Mouse (Mus musculus): ENCODE measurements at regions not wholly inside any gene's neighbourhood (a gene's known extent, or its start where the extent isn't known, plus 50 kb on each side); places are given as distances from the start of the nearest gene placed in this dataset.
A peak's percentile ranks its signal among the peaks of the same experiment; 100 is the strongest.

DNA sequence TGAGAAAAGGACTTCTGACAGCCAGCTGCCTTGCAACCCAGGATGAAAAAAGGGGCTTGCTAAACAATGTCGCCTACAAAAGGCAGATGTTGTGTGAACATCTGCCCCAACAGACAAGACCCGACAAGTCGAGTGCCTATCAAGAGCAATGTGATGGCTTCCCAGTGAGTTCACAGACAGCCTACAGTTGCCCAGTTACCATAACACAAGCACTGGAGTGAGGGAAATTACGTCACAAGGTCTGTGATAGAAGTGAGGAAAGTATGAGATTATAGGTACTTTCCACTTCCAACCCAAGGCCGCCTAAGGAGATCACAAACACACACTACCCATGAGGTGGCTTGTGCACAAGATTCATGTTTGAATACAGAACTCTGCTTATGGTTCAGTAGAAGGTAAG, 78.4 kb upstream of the 1700016C15Rik start:
- ATAC-seq (ENCODE audit: poor library complexity, severe bottlenecking): no peak

DNA sequence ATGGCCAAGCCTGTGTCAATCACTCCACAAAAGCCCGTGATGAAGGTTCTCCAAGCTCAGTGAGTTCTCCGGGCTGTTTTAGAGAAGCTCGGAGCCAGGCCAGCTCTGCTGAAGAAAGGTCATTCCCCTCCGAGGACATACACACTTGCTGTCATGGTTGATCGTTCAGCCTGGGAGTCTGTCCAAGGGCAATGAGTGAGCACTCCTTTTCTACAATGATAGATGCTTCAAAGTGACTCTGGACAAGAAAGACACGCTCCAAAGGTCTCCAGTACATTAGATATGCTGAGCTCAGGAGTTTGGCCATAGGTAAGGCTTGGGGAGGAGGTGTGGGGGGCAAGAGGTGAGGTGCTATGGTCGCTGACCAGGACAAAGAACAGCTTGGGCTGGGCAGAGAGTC, 66.5 kb upstream of the 1700016C15Rik start:
- no peak for ATAC-seq (ENCODE audit: poor library complexity, severe bottlenecking)

DNA sequence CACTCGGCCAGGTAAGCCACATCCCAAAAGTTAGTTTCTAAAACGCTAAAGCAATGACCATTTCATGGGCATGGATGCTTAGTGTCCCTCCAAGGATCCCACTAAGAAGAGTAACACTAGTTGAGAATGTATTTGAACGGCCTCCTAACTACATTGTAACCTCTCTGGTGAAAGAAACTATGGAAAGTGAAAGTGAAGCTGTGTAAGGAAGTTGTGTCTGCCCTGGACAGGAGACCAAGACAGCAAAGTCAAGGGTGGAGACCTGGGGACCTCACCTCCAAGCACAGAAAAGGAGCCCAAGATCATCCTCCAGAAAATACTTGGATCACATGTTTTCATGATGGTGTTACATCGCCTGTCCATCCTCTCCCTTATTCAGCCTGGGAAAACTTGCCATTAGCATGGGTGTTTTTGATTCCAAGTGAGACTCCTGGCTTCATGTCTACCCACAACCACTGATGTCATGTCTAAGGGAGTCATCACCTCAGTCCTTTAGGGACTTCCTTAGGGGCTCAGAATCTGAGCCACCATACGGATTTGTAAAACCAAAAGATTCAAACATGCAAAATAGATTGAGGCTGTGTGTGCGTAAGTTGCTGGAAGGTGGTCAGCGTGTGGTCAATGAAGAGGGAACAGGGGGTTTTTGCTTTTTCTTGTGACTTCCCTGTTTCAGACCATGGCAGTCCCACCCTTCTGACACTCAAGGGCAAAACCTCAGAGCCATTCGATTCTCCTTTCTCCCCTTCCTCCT, 62.4 kb upstream of the 1700016C15Rik start:
- ATAC-seq (ENCODE audit: poor library complexity, severe bottlenecking): peak; percentile 82

DNA sequence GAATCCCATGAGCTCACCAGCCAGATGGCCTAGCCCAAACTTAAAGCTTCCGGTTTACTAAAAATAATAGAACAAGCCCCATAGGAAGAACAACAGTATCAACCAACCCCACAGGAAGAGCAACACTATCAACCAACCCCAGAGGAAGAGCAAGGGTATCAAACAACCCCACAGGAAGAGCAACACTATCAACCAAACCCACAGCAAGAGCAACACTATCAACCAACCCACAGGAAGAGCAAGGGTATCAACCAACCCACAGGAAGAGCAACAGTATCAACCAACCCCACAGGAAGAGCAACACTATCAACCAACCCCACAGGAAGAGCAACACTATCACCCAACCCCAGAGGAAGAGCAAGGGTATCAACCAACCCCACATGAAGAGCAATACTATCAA, 59.0 kb upstream of the 1700016C15Rik start:
- ATAC-seq (ENCODE audit: poor library complexity, severe bottlenecking): no peak

DNA sequence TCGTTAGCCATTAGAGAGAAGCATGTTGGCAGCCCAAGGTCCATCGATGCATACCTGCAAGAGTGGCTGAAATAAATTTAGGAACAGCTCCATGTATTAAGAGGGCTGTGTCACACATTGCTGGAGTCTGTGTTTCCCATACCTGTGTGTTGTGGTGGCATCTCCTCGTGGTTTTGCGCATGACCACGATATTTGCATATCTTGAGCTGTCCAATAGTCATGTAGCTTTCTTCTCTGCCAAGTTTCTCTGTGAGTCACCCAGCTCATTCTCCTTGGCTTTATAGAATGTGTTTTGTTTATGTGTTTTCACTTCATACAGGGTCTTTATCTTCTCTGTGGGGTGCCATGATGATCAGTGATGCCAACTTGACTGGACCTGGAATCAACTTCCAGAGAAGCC, 53.0 kb upstream of the 1700016C15Rik start:
- ATAC-seq (ENCODE audit: poor library complexity, severe bottlenecking): no peak

DNA sequence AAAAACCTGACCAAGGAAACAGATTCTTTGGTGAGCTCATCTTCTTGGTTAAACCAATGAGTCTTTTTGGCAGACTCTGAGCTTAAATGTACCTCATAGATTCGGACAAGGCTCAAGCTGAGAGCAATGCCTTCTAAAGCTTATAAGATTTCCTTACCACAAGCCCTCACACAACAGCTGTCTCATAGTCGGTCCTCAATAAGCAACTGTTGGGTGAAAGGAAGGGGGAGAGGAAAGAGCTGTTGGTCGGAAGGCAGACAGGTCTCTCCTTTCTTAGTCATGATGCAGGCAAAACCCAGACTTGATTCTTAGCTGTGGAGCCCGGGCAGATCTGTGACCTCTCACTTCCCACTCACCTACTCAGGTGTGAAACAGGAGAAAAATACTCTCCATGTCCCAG, 50.8 kb upstream of the 1700016C15Rik start:
- ATAC-seq (ENCODE audit: poor library complexity, severe bottlenecking): no peak

Data from megakaryocyte, adult 5-6 weeks (primary cell).